Mouse (Mus musculus) MEL (cell line): ENCODE results near the gene Pde11a.

Experiments used
- CTCF ChIP-seq, 3 experiments: IDR thresholded peaks in 2 of 3; conservative IDR thresholded peaks in 1 of 3; 2 replicates each; pipeline ENCODE4 v1.5.1; 2011 to 2012; ENCODE audit warnings: low read length in 3 of 3, low read depth in 2 of 3, mild to moderate bottlenecking in 2 of 3, improper control_type of control experiment in 1 of 3, inconsistent platforms in 1 of 3, mixed read lengths in 1 of 3, moderate library complexity in 1 of 3; ENCODE audit not compliant: control insufficient read depth in 1 of 3, insufficient read depth in 1 of 3, poor library complexity in 1 of 3, severe bottlenecking in 1 of 3
- GATA1 ChIP-seq: IDR thresholded peaks from 2 replicates; pipeline ENCODE4 v1.6.1; 2011; ENCODE audit warnings: low read depth, low read length, improper control_type of control experiment
- JUND ChIP-seq: IDR thresholded peaks from 2 replicates; pipeline ENCODE4 v1.6.1; 2011; ENCODE audit warnings: low read depth, mild to moderate bottlenecking, improper control_type of control experiment, low read length
- MEF2A ChIP-seq: IDR thresholded peaks from 2 replicates; pipeline ENCODE4 v1.6.1; 2014; ENCODE audit warnings: low read depth, mild to moderate bottlenecking, inconsistent platforms, low read length, improper control_type of control experiment; ENCODE audit not compliant: poor library complexity, insufficient replicate concordance, severe bottlenecking; ENCODE audit errors: extremely low read depth
- RAD21 ChIP-seq: IDR thresholded peaks from 2 replicates; pipeline ENCODE4 v1.6.1; 2011; ENCODE audit warnings: mild to moderate bottlenecking, low read depth, low read length, improper control_type of control experiment
- TCF12 ChIP-seq: IDR thresholded peaks from 2 replicates; pipeline ENCODE4 v1.6.1; 2014; ENCODE audit warnings: low read depth, mild to moderate bottlenecking, inconsistent platforms, low read length, improper control_type of control experiment, moderate library complexity
- ZKSCAN1 ChIP-seq: IDR thresholded peaks from 2 replicates; pipeline ENCODE4 v1.6.1; 2012; ENCODE audit warnings: low read depth, mild to moderate bottlenecking, inconsistent platforms, low read length, improper control_type of control experiment, moderate library complexity

- TF ChIP-seq JUND (no peak), ZKSCAN1 (no peak), MEF2A (no peak), GATA1 (no peak), CTCF (IDR thresholded peaks at IDR 0.05 in 2 of 3, conservative IDR thresholded peaks at IDR 0.05 in 1 of 3; ENCODE audit: control insufficient read depth in 1 of 3, insufficient read depth in 1 of 3, low read depth in 2 of 3, low read length in 3 of 3, poor library complexity in 1 of 3, severe bottlenecking in 1 of 3) (no peak), TCF12 (no peak), RAD21 (no peak)
Measured at GRCm38 (mm10) chr2:76073079-76073478, 265.5 kb downstream of the Pde11a start.
